Mouse (Mus musculus) ES-Bruce4 (cell line): ENCODE measurements around the gene Apc2. TPM values are rescaled to one million over a fixed set of nuclear protein-coding genes. Genes with fewer than 3 reads are reported as not detected.
A peak's percentile ranks its signal among the peaks of the same experiment; 100 is the strongest.

ENCODE experiments used
- H3K27ac ChIP-seq: 2 replicates; pipeline ENCODE4 v1.5.1; 2012; ENCODE audit warnings: low read length, inconsistent platforms; ENCODE audit not compliant: insufficient read depth
- H3K27me3 ChIP-seq: 2 replicates; pipeline ENCODE4 v1.6.1; 2012; ENCODE audit warnings: mild to moderate bottlenecking, low read length, inconsistent platforms; ENCODE audit not compliant: control insufficient read depth, poor library complexity, insufficient read depth, severe bottlenecking
- H3K36me3 ChIP-seq: 2 replicates; pipeline ENCODE4 v1.6.1; 2012; ENCODE audit warnings: inconsistent platforms, mild to moderate bottlenecking, low read length, moderate library complexity; ENCODE audit not compliant: control insufficient read depth, poor library complexity, insufficient read depth, severe bottlenecking
- H3K4me1 ChIP-seq: one replicate; pipeline ENCODE4 v1.8.1; 2011; ENCODE audit warnings: low read length; ENCODE audit not compliant: control insufficient read depth, insufficient read depth
- H3K4me3 ChIP-seq: 2 replicates; pipeline ENCODE4 v1.5.1; 2011; ENCODE audit warnings: low read depth, mild to moderate bottlenecking, low read length
- H3K9ac ChIP-seq: 2 replicates; pipeline ENCODE4 v1.6.1; 2012; ENCODE audit warnings: low read depth, mild to moderate bottlenecking, inconsistent platforms; ENCODE audit not compliant: poor library complexity, severe bottlenecking
- H3K9me3 ChIP-seq: replicated peaks from 2 replicates; pipeline ENCODE4 v1.6.1; 2012; ENCODE audit warnings: mild to moderate bottlenecking, low read length, inconsistent platforms; ENCODE audit not compliant: control insufficient read depth, poor library complexity, insufficient read depth, severe bottlenecking
- CTCF ChIP-seq: IDR thresholded peaks from one replicate; pipeline ENCODE4 v1.8.1; 2011; ENCODE audit warnings: low read depth, low read length
- EP300 ChIP-seq: IDR thresholded peaks from 2 replicates; pipeline ENCODE4 v1.6.1; 2011; ENCODE audit warnings: low read depth, low read length; ENCODE audit not compliant: insufficient read depth
- POLR2A ChIP-seq: IDR thresholded peaks from one replicate; pipeline ENCODE4 v1.8.1; 2011; ENCODE audit warnings: low read length; ENCODE audit not compliant: insufficient read depth
- polyA plus RNA-seq: library from polyadenylated mRNA; stranded (reverse); fragments of >200 nt; gene quantifications from 2 replicates; pipeline ENCODE4 v1.2.4, GENCODE M21; 2011; ENCODE audit warnings: low read depth; ENCODE audit not compliant: missing spikeins, insufficient read depth, insufficient read length

The Apc2 gene
- polyA plus RNA-seq, 1 experiment: 3.8 TPM

DNA sequence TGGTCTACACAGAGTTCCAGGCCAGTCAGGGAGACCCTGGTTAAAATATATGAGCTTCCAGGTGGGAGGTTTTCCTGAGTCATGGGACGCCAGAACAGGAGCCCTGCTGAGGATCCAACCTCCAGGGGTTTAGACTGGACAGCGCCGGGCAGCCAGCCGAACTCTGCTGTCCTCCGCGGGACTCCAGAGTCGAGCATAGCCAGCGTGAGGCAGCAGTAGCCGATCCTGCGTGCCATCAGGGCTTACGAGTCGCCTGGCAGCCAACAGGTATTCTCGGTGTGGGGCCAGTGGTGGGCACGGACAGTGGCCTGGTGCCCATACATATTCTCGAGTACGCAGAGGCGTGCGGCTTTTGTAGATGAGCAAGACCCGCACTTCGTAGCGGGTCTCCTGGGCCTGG lies 45.2 kb downstream of the Apc2 start:
- TF ChIP-seq EP300 (no peak), CTCF (no peak), POLR2A (no peak)
- Histone ChIP-seq H3K9ac (0 out of 2 replicates have a peak overlapping the region, but pooled peaks have one; percentile 5), H3K27me3 (no peaks in the 10 kb centered on the region), H3K36me3 (no peaks in the 10 kb centered on the region), H3K27ac (no peak overlapping the region), H3K4me3 (peak overlapping the region; percentile 58; the same call in 1 of the 2 replicates), H3K9me3 (no peaks in the 10 kb centered on the region), H3K4me1 (peaks cover 4% of the 10 kb centered on the region)

DNA sequence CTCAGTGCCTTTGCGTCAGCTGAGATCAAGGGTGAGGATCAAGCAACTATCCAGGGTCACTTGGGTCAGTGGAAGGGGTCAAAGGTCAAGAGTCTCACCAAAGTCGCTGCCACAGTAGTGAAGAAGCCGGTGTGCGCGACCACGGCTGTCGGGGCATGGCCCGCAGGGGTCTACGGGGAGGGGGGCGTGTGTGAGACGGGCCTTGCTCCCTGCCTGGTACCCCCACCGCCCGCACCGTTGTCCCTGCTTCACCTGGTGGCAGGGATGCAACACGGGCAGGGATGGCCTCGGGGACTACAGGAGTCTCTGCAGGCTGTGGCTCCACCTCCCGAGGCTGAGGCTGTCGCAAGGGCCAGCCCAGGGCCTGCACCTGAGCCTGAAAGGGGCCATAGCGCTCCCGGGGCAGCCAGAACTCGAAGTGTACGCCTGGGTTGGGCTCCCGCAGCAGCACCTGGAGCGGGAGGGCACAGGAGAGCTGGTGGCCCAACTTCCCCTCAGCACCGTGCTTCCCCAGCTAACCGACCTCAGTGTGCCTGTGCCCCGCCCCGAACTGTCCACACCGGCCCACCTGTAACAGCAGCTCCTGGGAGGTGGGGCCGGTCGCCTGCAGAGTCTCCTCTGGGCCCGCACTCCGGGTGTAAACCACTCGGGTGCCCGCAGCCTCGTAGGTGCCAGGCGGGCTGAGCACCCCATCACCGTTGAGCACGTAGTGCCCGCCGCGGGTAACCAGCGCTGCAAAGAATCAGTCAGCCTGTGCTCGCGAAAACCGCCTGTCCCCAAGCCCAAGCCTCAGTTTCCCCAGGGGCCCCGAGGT lies 45.9 kb downstream of the Apc2 start:
- peak overlapping the region; percentile 5 for H3K9ac ChIP-seq
- peak overlapping the region; percentile 58 for H3K4me3 ChIP-seq
- TF ChIP-seq CTCF (no peak), EP300 (no peak)
- peaks cover 4% of the 10 kb centered on the region for H3K4me1 ChIP-seq
- H3K9me3 ChIP-seq: no peaks in the 10 kb centered on the region
- no peaks in the 10 kb centered on the region for H3K36me3 ChIP-seq
- no peaks in the 10 kb centered on the region for H3K27me3 ChIP-seq
- no peak overlapping the region for H3K27ac ChIP-seq

GRCm38 (mm10) chr10:80342305-80342748 lies 46.5 kb downstream of the Apc2 start:
- H3K27me3 ChIP-seq: no peaks in the 10 kb centered on the region
- H3K4me1 ChIP-seq: peaks cover 4% of the 10 kb centered on the region
- no peak for TF ChIP-seq POLR2A
- TF ChIP-seq CTCF: no peak
- TF ChIP-seq EP300: no peak
- no peak overlapping the region for H3K27ac ChIP-seq
- no peaks in the 10 kb centered on the region for H3K36me3 ChIP-seq
- peak overlapping the region; percentile 5 for H3K9ac ChIP-seq
- H3K9me3 ChIP-seq: no peaks in the 10 kb centered on the region
- H3K4me3 ChIP-seq: peak overlapping the region; percentile 58

DNA sequence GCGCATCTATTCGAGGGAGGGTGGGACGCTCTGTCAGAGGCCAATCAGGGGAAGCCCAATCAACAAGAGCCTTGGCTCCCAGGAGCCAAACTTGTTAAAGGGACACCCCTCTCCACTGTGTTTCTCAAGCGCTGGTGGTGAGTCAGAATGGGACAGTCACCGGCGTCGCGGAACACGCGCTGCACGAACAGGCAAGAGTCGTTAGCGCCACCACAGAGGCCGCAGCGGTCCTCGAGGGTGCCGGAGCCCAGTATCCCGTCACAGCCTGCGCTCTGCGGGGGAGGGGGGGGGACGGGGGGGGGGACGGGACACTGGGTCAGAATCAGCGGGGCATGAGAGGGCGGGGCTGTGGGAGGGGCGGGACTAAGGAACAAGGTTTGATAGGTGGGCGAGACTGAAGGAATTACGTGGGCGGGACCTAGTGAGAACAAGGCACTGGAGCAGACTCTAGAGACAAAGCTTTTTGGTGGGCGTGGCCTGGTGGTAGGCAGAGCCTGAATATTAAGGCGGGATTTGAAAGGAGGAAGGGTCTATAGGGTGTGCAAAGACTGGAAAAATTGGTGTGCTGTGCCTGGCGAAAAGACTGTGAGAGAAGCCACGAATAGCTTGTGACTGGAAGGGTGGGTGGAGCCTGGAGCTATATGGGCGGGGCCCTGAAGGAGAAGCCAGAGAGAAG lies 47.1 kb downstream of the Apc2 start:
- Histone ChIP-seq H3K27me3 (no peaks in the 10 kb centered on the region), H3K36me3 (no peaks in the 10 kb centered on the region), H3K4me3 (peak overlapping the region; percentile 58), H3K27ac (no peak overlapping the region), H3K9me3 (no peaks in the 10 kb centered on the region), H3K4me1 (peaks cover 4% of the 10 kb centered on the region), H3K9ac (peak overlapping the region; percentile 5)
- TF ChIP-seq EP300: no peak
- TF ChIP-seq CTCF: no peak
- TF ChIP-seq POLR2A: no peak

- Histone ChIP-seq H3K27ac (no peak overlapping the region), H3K9ac (no peak overlapping the region), H3K9me3 (no peaks in the 10 kb centered on the region), H3K4me3 (peak overlapping the region; percentile 38), H3K27me3 (no peaks in the 10 kb centered on the region), H3K4me1 (peaks cover 4% of the 10 kb centered on the region), H3K36me3 (no peaks in the 10 kb centered on the region)
- TF ChIP-seq POLR2A (no peak), EP300 (no peak), CTCF (no peak)
Measured at GRCm38 (mm10) chr10:80343425-80343895, 47.7 kb downstream of the Apc2 start.

GRCm38 (mm10) chr10:80344131-80344661 lies 48.4 kb downstream of the Apc2 start:
- Histone ChIP-seq H3K27me3 (no peaks in the 10 kb centered on the region), H3K4me1 (peaks cover 4% of the 10 kb centered on the region), H3K4me3 (no peak overlapping the region), H3K9me3 (no peaks in the 10 kb centered on the region), H3K9ac (no peak overlapping the region), H3K36me3 (no peaks in the 10 kb centered on the region), H3K27ac (no peak overlapping the region)
- TF ChIP-seq POLR2A (no peak), EP300 (no peak), CTCF (no peak)
